Mouse (Mus musculus): ENCODE data around the gene Slc25a53.
"Not testable (repeated sequence)": the region's sequence is repeated elsewhere in the genome, so short reads cannot be mapped to it uniquely, and the experiment has no call there.

Gene Slc25a53

GRCm38 (mm10) chrX:136992978-136993547 is 45.0 kb downstream of the Slc25a53 start, which contains the start of gene Zcchc18:
Zcchc18 (plus strand) TSS chrX:136993155.
- Histone ChIP-seq H3K36me3 (ENCODE audit: control insufficient read depth, insufficient read depth, low read length, poor library complexity, severe bottlenecking) (no peaks in the 10 kb centered on the region), H3K27me3 (ENCODE audit: control insufficient read depth, insufficient read depth, low read length, poor library complexity, severe bottlenecking) (no peaks in the 10 kb centered on the region)
- peak; percentile 76 for DNase-seq (ENCODE audit: low read depth, low spot score)

GRCm38 (mm10) chrX:136992191-136992965 is 45.7 kb downstream of the Slc25a53 start:
- Histone ChIP-seq H3K27me3 (ENCODE audit: control insufficient read depth, insufficient read depth, low read length, poor library complexity, severe bottlenecking) (no peaks in the 10 kb centered on the region), H3K36me3 (ENCODE audit: control insufficient read depth, insufficient read depth, low read length, poor library complexity, severe bottlenecking) (no peaks in the 10 kb centered on the region)
- DNase-seq (ENCODE audit: low read depth, low spot score) = no peak

- no peaks in the 10 kb centered on the region for H3K36me3 ChIP-seq (ENCODE audit: control insufficient read depth, insufficient read depth, low read length, poor library complexity, severe bottlenecking)
- no peaks in the 10 kb centered on the region for H3K27me3 ChIP-seq (ENCODE audit: control insufficient read depth, insufficient read depth, low read length, poor library complexity, severe bottlenecking)
- DNase-seq (ENCODE audit: low read depth, low spot score) = peak; percentile 19
Measured at GRCm38 (mm10) chrX:136991274-136991673, 46.8 kb downstream of the Slc25a53 start.

GRCm38 (mm10) chrX:136986039-136986438 is 52.1 kb downstream of the Slc25a53 start:
- no peaks in the 10 kb centered on the region for H3K27me3 ChIP-seq (ENCODE audit: control insufficient read depth, insufficient read depth, low read length, poor library complexity, severe bottlenecking)
- DNase-seq (ENCODE audit: low read depth, low spot score) = peak; percentile 68

GRCm38 (mm10) chrX:136978616-136979015 is 59.5 kb downstream of the Slc25a53 start:
- peak; percentile 52 for DNase-seq (ENCODE audit: low read depth, low spot score)
- Histone ChIP-seq H3K27me3 (ENCODE audit: control insufficient read depth, insufficient read depth, low read length, poor library complexity, severe bottlenecking) (no peaks in the 10 kb centered on the region), H3K36me3 (ENCODE audit: control insufficient read depth, insufficient read depth, low read length, poor library complexity, severe bottlenecking) (no peaks in the 10 kb centered on the region)

More at GRCm38 (mm10) chrX:136986039-136986438, 52.1 kb downstream of the Slc25a53 start:
- no peaks in the 10 kb centered on the region for H3K36me3 ChIP-seq (ENCODE audit: control insufficient read depth, insufficient read depth, low read length, poor library complexity, severe bottlenecking)

GRCm38 (mm10) chrX:136976424-136977084 is 61.5 kb downstream of the Slc25a53 start, which contains the start of the genes Tmsb15l and Tmsb15b1:
Tmsb15l (minus strand) TSS chrX:136976869.
Tmsb15b1 (minus strand) TSS chrX:136976874.
- no peaks in the 10 kb centered on the region for H3K36me3 ChIP-seq (ENCODE audit: control insufficient read depth, insufficient read depth, low read length, poor library complexity, severe bottlenecking)
- no peaks in the 10 kb centered on the region for H3K27me3 ChIP-seq (ENCODE audit: control insufficient read depth, insufficient read depth, low read length, poor library complexity, severe bottlenecking)
- DNase-seq (ENCODE audit: low read depth, low spot score) = peak; percentile 85

- not testable (repeated sequence) for DNase-seq (ENCODE audit: low read depth, low spot score); H3K27me3 ChIP-seq (ENCODE audit: control insufficient read depth, insufficient read depth, low read length, poor library complexity, severe bottlenecking); H3K36me3 ChIP-seq (ENCODE audit: control insufficient read depth, insufficient read depth, low read length, poor library complexity, severe bottlenecking)
Measured at GRCm38 (mm10) chrX:136975397-136975796, 62.7 kb downstream of the Slc25a53 start, which contains the start of gene Tmsb15b2. Tmsb15b2 (minus strand) TSS chrX:136975497.

- H3K36me3 ChIP-seq (ENCODE audit: control insufficient read depth, insufficient read depth, low read length, poor library complexity, severe bottlenecking) = no peaks in the 10 kb centered on the region
- DNase-seq (ENCODE audit: low read depth, low spot score) = peak; percentile 41
- H3K27me3 ChIP-seq (ENCODE audit: control insufficient read depth, insufficient read depth, low read length, poor library complexity, severe bottlenecking) = no peaks in the 10 kb centered on the region
Measured at GRCm38 (mm10) chrX:136959688-136960087, 78.4 kb downstream of the Slc25a53 start.

- not testable (repeated sequence) for H3K36me3 ChIP-seq (ENCODE audit: control insufficient read depth, insufficient read depth, low read length, poor library complexity, severe bottlenecking); H3K27me3 ChIP-seq (ENCODE audit: control insufficient read depth, insufficient read depth, low read length, poor library complexity, severe bottlenecking); DNase-seq (ENCODE audit: low read depth, low spot score)
Measured at GRCm38 (mm10) chrX:136958300-136958699, 79.8 kb downstream of the Slc25a53 start.

- H3K36me3 ChIP-seq (ENCODE audit: control insufficient read depth, insufficient read depth, low read length, poor library complexity, severe bottlenecking); DNase-seq (ENCODE audit: low read depth, low spot score); H3K27me3 ChIP-seq (ENCODE audit: control insufficient read depth, insufficient read depth, low read length, poor library complexity, severe bottlenecking): not testable (repeated sequence)
Measured at GRCm38 (mm10) chrX:136957583-136958279, 80.4 kb downstream of the Slc25a53 start.

GRCm38 (mm10) chrX:136937985-136938384 is 100.1 kb downstream of the Slc25a53 start:
- H3K27me3 ChIP-seq (ENCODE audit: control insufficient read depth, insufficient read depth, low read length, poor library complexity, severe bottlenecking) = no peaks in the 10 kb centered on the region
- no peak for DNase-seq (ENCODE audit: low read depth, low spot score)
- H3K36me3 ChIP-seq (ENCODE audit: control insufficient read depth, insufficient read depth, low read length, poor library complexity, severe bottlenecking) = no peaks in the 10 kb centered on the region
